Mouse (Mus musculus): ENCODE results near the gene Mucl3.

Mucl3 gene

GRCm38 (mm10) chr17:35635202-35635601 lies 8.3 kb downstream of the Mucl3 start:
- no peak for DNase-seq

DNA sequence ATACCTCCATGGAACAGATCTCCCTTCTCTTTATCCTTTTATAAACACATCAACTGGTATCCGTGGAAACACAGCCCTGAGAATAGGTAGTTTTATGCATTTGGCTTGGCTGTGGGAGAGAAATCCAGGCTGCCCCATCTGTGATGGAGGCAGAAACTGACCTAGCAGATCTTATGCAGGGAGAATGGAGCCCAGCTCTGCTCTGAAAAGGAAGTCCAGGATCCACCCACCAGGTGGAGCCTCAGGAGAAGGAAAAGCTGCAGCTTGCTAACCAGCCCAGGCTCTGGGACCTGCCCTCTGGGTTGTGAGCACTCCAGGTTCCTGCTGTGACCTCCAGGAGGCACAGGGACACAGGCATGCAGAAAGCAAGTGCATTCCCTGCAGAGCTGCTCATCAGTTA lies 9.5 kb downstream of the Mucl3 start:
- DNase-seq = peak; percentile 32 to 56

DNA sequence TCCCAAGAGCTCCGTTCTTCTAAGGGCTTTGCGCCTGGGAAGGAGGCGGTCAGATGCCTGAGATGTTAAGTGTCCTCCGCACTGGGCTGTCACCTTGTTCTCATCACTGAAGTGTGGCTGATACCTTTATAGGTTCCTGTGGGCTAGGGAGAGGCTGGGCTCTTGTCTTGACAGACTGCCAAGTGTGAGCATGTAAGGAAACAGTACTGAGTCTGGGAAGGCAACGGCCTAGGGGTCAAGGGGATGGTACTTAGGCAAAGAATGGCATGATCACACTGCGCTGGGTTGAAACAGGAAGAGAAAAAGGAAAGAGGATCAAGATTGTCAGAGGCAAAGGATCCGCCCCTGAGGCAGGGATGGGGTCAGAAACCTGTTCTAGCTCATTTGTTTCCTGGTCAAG lies 17.0 kb downstream of the Mucl3 start, which contains the start of gene Gm9573:
Gene Gm9573 (minus strand): TSS at position 101 of the 400 bp plus-strand sequence.
- no peak for DNase-seq

DNA sequence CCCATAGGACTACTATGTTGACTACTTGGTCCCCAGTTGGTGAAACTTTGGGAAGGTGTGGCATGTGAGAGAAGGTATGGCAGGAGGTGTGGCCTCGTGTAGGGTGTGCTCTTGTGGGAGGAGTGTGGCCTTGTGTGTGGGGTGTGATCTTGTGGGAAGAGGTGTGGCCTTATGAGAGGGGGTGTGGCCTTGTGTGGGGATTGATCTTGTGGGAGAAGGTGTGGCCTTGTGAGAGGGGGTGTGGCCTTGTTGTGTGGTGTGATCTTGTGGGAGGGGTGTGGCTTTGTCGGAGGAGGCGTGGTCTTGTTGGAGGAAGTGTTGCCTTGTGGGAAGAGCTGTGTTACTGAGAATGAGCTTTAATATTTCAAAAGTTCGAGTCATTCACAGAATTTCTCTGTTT lies 26.4 kb downstream of the Mucl3 start:
- no peak for DNase-seq

GRCm38 (mm10) chr17:35601736-35602354 lies 41.6 kb downstream of the Mucl3 start:
- DNase-seq = no peak

DNA sequence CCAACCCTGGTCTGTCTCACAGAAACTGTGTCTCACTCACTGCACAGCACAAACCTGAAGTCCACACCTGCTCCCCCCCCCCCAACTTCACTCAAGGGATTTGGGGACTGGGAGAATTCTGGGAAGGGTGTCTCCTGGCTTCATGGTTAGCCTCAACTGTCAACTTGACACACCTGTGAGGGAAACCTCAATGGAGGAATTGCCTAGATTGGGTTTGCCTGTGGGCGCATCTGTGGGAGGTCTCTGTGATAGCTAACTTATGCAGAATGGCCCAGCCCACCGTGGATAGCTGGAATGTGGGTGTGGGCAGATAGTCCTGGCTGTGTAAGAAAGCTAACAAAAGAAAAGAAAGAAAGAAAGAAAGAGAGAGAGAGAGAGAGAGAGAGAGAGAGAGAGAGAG lies 42.2 kb downstream of the Mucl3 start, which contains the start of gene Sfta2:
Gene Sfta2 (plus strand): TSS at position 301 of the 400 bp plus-strand sequence.
- no peak for DNase-seq

DNA sequence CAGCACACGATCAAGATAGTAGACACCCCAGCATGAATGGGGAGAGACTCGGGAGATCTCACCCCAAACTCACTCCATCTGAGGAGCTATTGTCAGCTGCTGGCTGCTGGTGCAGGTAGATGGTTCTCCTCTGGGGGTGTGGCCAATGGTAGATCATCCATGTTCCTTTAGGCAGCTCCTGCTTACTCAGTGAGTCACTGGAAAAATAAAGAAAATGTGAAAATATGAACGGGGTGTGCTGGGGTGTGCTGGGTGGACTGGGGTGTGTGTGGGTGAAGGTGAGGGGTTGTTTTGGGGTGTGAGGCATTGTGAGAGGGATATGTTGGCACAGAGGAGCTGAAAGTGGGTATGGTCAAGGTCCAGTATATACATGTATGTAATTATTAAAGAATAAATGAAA lies 46.1 kb downstream of the Mucl3 start:
- no peak for DNase-seq

DNA sequence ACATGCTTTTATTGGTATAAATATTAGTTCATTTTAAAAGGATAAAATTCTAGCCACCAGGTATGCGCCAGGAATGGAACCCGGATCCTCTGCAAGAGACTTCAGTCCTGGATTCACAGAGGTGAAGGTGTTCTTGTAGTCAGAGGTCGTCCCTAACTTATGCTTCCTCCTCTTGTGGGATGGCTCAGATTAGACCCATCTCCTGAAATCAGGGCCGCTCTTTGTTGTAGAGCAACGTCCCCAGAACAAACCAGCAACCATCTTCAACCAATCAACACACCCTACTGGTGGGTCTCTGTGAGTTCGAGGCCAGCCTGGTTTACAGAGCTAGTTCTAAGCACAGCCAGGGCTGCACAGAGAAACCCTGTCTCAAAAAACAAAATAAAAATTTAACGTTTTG lies 49.0 kb downstream of the Mucl3 start:
- DNase-seq = no peak

GRCm38 (mm10) chr17:35593786-35594185 lies 49.7 kb downstream of the Mucl3 start:
- no peak for DNase-seq

- no peak for DNase-seq
These were observed 51.4 kb downstream of the Mucl3 start for GRCm38 (mm10) chr17:35592131-35592530.

- DNase-seq = no peak
These were observed 51.8 kb downstream of the Mucl3 start for GRCm38 (mm10) chr17:35591731-35592130.

DNA sequence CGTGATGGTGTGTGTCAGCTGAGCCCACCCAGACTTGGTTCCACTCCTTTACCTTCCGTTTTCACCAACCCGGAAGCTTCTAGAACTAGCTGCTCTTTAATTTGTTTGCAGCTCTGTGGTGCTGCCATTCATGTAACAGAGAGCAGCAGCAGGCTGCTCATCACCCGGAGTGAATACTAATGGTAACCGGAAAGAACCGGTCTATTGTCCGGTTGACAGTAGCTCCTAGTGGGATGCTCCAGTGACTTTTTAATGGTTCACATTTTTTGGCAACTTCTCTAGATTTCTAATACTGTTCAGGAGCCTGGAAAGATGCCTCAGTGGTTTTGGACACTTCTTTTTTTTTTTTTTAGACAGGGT lies 52.3 kb downstream of the Mucl3 start:
- no peak for DNase-seq

DNA sequence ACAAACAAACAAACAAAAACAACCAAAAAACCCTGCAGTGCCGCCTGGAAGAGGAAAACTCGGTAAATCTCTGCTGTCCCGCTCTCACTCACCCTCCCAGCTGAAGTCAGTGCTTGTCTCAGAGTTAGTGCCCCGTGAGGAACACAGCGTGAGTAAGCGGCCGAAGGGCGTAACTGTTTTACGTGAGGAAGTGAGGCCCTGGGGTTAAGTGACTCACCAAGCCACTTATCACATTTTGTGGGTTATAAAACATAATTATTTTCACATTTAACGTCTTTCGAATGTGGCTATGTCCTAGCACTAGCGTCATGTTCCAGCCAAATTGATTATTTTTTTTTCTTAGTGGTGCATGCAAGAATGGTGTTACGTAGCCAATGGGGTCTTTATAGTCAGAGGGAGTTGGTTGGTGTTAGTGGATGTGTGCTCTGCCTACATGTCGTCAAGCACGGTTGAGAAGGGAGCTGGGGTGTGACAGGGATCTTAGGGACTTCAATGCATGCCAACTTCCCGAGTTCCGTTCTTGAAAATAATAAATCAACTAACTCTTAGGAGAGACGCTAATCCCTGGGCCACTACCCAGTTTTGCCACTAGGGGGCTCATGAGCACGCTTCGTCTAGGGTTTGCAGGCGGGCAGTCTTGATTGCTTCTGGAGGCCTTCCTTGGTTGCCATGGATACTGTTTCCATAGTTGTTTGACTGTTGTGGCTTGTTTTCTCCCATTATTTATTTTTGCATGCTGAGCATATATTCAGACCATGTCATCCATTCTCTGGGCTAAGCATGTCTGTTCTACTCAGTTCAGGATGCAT lies 52.9 kb downstream of the Mucl3 start:
- peak; percentile 75 to 87 for DNase-seq

- DNase-seq = no peak
These were observed 55.1 kb downstream of the Mucl3 start for GRCm38 (mm10) chr17:35588387-35588786.

- DNase-seq = no peak
These were observed 56.2 kb downstream of the Mucl3 start for GRCm38 (mm10) chr17:35587291-35587690.

All from cerebellum, postnatal 25 days (tissue).